Mouse (Mus musculus) forebrain, embryonic 12.5 days (tissue): Measurements from ENCODE around the gene Hephl1. TPM values are rescaled to one million over a fixed set of nuclear protein-coding genes. Genes with fewer than 3 reads are reported as not detected.

Source experiments
- ATAC-seq: fragments of 200-750 bp; cut with Nextera tagmentation; 2 replicates; pipeline ENCODE4 v1.8.0; 2017; ENCODE audit warnings: moderate TSS enrichment; ENCODE audit not compliant: low FRiP score
- H3K27ac ChIP-seq: fragments of 300-500 bp; sonication (generic); 2 replicates; pipeline ENCODE4 v1.5.1; 2016; ENCODE audit warnings: mild to moderate bottlenecking
- H3K27me3 ChIP-seq: fragments of 300-500 bp; sonication (generic); 2 replicates; pipeline ENCODE4 v1.6.1; 2016; ENCODE audit warnings: mild to moderate bottlenecking
- H3K36me3 ChIP-seq: fragments of 300-500 bp; sonication (generic); replicated peaks from 2 replicates; pipeline ENCODE4 v1.6.1; 2016; ENCODE audit warnings: mild to moderate bottlenecking
- H3K4me1 ChIP-seq: fragments of 300-500 bp; sonication (generic); 2 replicates; pipeline ENCODE4 v1.6.1; 2016
- H3K4me2 ChIP-seq: fragments of 300-500 bp; sonication (generic); 2 replicates; pipeline ENCODE4 v1.6.1; 2016; ENCODE audit warnings: mild to moderate bottlenecking, moderate library complexity
- H3K4me3 ChIP-seq: fragments of 300-500 bp; sonication (generic); replicated peaks from 2 replicates; pipeline ENCODE4 v1.5.1; 2016; ENCODE audit warnings: mild to moderate bottlenecking
- H3K9ac ChIP-seq: fragments of 300-500 bp; sonication (generic); 2 replicates; pipeline ENCODE4 v1.6.1; 2016; ENCODE audit warnings: mild to moderate bottlenecking
- H3K9me3 ChIP-seq: fragments of 300-500 bp; sonication (generic); 2 replicates; pipeline ENCODE4 v1.6.1; 2016
- WGBS: fragments of 180-500 bp; shearing (Covaris S2); methylation state at CpG from one replicate; pipeline ENCODE4 v1.1.7; 2016; 5-methylcytosine and 5-hydroxymethylcytosine counted together
- polyA plus RNA-seq: library from polyadenylated mRNA; unstranded; fragments of >200 nt; fragmentation: Nextera tagmentation; extraction: Ambion mirVana; gene quantifications from 2 replicates; pipeline ENCODE4 v1.2.1, GENCODE M21; 2016

The Hephl1 gene
- not detected in 2 replicates for polyA plus RNA-seq

DNA sequence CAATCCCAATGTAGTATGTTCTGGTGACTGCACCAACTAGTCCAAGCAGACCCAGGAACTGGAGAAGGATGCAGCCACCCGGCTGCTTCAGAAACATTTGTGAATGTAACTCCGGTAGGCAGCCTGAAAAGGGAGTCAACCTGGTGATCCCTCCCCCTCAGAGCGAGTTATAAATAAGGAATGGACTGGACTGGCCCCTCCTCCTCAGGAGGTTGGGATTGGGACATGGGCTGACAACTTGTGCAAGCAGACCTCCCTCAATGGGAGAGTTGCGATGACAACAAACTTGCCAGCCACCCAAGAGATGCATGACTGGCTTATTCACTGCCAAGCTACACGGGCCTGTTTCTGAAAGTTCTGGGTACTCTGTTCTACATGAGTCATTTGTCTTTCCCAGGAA is at the start of gene Hephl1:
Gene Hephl1, minus strand, starts transcription at position 101 of the 400 bp plus-strand sequence.
- Histone ChIP-seq H3K27ac (no peak within 1 kb of the TSS), H3K4me2 (no peak within 1 kb of the TSS), H3K9me3 (no peaks in the 10 kb centered on the region), H3K9ac (no peak within 1 kb of the TSS), H3K4me3 (no peak within 1 kb of the TSS), H3K4me1 (0 out of 2 replicates have a peak, but pooled peaks cover 2% of the 10 kb centered on the region), H3K36me3 (no peaks in the 10 kb centered on the region), H3K27me3 (no peaks in the 10 kb centered on the region)
- 87% methylated on average over 5 of the region's 5 CpGs for WGBS
- no peak for ATAC-seq

DNA sequence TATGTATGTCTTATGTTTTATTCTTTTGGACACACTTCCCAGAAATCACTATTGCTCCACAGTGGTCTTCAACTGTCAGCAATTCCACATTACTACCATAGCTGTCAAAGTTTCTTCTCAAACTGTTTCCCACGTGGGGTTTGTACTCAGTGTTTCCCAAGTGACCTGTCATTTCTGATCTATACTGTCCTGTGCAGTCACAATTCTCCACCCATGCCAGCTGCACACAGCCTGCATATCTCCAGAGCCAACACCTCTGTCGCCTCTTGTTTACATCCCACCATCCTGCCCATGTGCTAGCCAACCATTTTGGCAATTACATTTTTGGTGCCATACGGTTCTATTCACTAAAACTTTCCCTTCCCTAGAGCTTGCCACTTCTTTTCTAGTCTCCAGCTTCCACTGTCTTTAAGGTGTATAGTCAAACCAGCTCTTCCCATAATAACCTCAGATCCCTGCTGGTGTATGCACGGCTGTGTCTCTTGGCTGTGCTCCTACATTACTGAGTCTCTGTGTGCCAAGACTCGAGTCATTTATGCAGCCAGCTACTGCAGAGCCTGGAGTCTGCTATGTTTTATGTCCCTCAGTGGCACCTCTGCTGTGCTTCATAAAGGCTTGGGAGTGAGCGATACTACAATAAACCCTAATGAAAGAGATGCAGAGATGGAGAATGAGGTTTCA is 37.5 kb upstream of the Hephl1 start:
- ATAC-seq = no peak
- 81% methylated on average over 6 of the region's 6 CpGs for WGBS
- H3K4me2 ChIP-seq = no peak overlapping the region

DNA sequence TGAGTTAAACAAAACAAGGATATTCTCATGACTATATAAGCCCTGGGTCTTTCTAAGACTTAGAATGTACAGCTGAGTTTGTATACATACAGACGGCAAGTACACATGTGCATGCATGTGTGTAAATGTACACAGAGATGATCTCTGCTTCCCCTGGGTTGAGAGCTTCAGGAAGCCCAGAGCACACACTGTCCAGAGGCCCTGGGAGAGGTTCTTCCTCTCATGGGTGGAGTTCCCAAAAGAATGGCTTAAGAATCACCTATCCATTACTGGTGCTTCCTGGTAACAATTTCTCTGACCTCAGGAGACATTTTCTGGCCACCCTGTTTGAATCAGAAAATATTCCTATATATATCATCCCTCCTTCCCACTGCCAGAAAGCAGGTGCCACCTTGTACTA is 28.6 kb upstream of the Hephl1 start:
- Histone ChIP-seq H3K9me3 (no peaks in the 10 kb centered on the region), H3K9ac (no peak overlapping the region), H3K4me1 (no peaks in the 10 kb centered on the region), H3K4me2 (no peak overlapping the region), H3K4me3 (no peak overlapping the region), H3K36me3 (no peaks in the 10 kb centered on the region), H3K27me3 (no peaks in the 10 kb centered on the region), H3K27ac (no peak overlapping the region)
- no peak for ATAC-seq
- WGBS = 92% methylated on average over 1 of the region's 1 CpGs

More for the DNA sequence above, 37.5 kb upstream of the Hephl1 start:
- no peak overlapping the region for H3K9ac ChIP-seq
- no peaks in the 10 kb centered on the region for H3K27me3 ChIP-seq
- H3K4me3 ChIP-seq = no peak overlapping the region
- no peaks in the 10 kb centered on the region for H3K9me3 ChIP-seq
- H3K27ac ChIP-seq = no peak overlapping the region
- no peaks in the 10 kb centered on the region for H3K4me1 ChIP-seq
- H3K36me3 ChIP-seq = no peaks in the 10 kb centered on the region

DNA sequence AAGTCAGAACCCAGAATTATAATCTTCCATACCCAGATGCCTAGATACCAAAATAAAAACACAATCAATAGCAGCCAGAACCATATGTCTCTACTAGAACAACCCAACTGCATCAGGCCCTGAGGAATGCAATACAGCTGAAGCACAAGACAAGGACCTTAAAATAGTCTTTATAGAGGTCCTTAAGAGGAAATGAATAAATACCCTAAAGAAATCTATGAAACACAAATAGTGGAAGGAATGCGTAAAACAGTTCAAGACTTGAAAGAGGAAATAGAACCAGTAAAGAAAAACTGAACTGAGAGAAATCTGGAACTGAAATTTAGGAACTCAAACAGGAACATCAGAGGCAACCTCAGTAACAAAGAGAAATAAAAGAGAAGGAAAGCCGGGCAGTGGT is 14.0 kb upstream of the Hephl1 start:
- no peaks in the 10 kb centered on the region for H3K36me3 ChIP-seq
- H3K27ac ChIP-seq = no peak overlapping the region
- H3K9ac ChIP-seq = no peak overlapping the region
- no peaks in the 10 kb centered on the region for H3K9me3 ChIP-seq
- no peak for ATAC-seq
- WGBS = 94% methylated on average over 2 of the region's 2 CpGs
- H3K4me1 ChIP-seq = no peaks in the 10 kb centered on the region
- H3K27me3 ChIP-seq = no peaks in the 10 kb centered on the region
- H3K4me2 ChIP-seq = no peak overlapping the region
- no peak overlapping the region for H3K4me3 ChIP-seq

DNA sequence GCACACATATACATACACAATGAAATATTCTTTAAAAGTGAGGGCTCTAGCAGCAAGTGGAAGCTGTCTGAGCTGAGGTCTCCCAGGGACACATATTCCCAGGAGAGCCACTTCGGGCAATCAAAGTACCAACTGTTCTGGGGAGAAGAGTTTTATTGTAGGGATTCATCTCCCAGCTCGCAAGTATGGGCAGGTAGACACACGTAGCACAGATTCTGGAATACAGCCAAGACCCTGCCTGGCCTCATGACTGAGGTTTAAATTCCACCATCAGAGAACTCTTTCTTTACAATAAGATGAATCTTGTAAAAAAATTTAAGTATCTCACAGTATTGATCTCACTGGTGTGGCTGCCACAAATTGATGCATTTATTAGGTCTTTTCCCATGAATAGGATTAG is 10.5 kb upstream of the Hephl1 start:
- H3K36me3 ChIP-seq = no peaks in the 10 kb centered on the region
- H3K9ac ChIP-seq = no peak overlapping the region
- no peak overlapping the region for H3K4me3 ChIP-seq
- no peaks in the 10 kb centered on the region for H3K27me3 ChIP-seq
- H3K4me2 ChIP-seq = no peak overlapping the region
- no peaks in the 10 kb centered on the region for H3K4me1 ChIP-seq
- no peaks in the 10 kb centered on the region for H3K9me3 ChIP-seq
- no peak overlapping the region for H3K27ac ChIP-seq
- no peak for ATAC-seq
- 90% methylated on average over 3 of the region's 3 CpGs for WGBS

DNA sequence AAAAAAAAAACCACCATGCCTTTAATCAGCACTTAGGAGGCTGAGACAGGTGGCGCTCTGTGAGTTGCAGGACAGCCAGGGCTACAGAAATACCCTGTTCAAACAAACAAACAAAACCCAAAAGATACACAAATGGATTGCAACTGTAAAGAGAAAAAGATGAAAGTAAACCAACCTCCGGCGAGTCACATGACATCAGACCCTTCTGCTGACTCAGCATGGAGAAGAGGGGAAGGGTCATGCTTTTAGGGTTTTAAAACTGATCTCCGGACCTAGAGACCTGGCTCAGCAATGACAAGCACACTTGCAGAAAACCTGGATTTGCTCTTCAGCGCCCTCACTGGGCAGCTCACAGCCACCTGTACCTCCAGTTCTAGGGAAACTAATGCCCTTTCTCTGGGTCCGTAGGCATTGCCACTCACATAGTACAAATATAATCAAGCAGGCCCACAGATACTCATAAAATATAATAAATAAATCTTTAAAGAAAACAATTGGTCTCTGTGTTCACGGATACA is 9.0 kb upstream of the Hephl1 start:
- Histone ChIP-seq H3K4me3 (no peak overlapping the region), H3K27ac (no peak overlapping the region), H3K27me3 (no peaks in the 10 kb centered on the region), H3K36me3 (no peaks in the 10 kb centered on the region), H3K4me2 (no peak overlapping the region), H3K9ac (no peak overlapping the region), H3K9me3 (no peaks in the 10 kb centered on the region), H3K4me1 (no peaks in the 10 kb centered on the region)
- WGBS = 61% methylated on average over 7 of the region's 7 CpGs
- ATAC-seq = no peak

DNA sequence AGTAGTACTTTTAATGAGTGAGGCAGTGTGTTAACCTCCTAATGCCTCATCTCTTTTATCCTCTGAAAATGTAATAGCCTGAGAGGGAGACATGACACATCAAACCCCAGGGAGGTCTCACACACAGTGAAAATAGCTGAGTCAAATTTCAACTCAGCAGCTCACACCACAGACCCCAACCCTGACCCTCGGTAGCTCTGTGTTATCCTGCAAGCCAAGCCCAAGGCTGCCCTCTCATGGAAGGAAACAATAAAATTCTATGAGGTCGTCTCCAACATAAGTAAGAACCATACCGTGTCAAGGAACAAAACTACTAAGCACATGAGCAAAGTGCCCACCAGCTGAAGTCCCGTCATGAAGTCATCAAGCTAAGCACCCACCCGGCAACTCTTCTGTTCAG is 8.3 kb upstream of the Hephl1 start:
- ATAC-seq = no peak
- H3K36me3 ChIP-seq = no peaks in the 10 kb centered on the region
- H3K9me3 ChIP-seq = no peaks in the 10 kb centered on the region
- H3K4me3 ChIP-seq = no peak overlapping the region
- WGBS = 56% methylated on average over 5 of the region's 5 CpGs
- no peak overlapping the region for H3K9ac ChIP-seq
- H3K4me2 ChIP-seq = no peak overlapping the region
- no peaks in the 10 kb centered on the region for H3K27me3 ChIP-seq
- no peaks in the 10 kb centered on the region for H3K4me1 ChIP-seq
- H3K27ac ChIP-seq = no peak overlapping the region

DNA sequence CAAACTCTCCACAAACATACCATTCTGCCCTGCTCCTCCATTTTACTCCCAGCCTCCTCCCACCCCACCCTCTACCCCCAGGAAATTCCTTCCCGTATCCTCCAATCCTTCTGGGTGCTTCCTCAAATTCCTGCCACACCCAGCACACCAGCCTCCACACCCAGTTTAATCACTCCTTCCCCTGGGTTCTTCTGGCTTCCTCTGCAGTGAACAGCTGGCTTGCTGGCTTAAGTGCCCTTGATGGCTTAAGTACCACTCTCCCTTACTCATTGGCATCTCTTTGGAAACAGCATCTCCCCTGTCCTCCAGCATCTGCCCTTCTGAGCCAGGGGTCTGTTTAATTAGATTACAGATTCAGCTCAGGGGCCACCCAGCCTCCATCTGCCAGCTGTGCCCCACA is 7.6 kb upstream of the Hephl1 start:
- Histone ChIP-seq H3K9me3 (no peaks in the 10 kb centered on the region), H3K27me3 (no peaks in the 10 kb centered on the region), H3K4me2 (no peak overlapping the region), H3K4me3 (no peak overlapping the region), H3K36me3 (no peaks in the 10 kb centered on the region), H3K4me1 (no peaks in the 10 kb centered on the region), H3K27ac (no peak overlapping the region), H3K9ac (no peak overlapping the region)
- no peak for ATAC-seq
- 90% methylated on average over 1 of the region's 1 CpGs for WGBS

DNA sequence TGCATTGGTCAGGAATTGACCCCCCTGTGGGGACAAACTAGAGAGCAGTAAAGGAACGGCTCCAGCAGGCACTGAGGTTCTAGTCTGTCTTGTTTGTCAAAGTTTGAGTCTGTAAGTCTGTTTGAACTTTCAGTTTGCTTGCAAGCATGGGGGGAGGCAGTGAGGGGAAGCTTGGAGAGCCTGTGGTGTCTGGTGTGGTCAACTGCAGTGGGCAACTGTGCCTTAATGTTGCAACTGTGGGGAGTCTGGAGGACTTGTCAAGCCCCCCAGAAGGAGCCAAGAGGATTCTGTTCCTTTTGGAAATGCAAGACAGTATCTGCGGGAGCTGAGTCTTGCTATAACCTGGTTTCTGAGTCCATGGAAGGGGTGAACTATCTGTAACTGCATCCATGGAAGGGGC is 4.3 kb upstream of the Hephl1 start:
- Histone ChIP-seq H3K4me1 (0 out of 2 replicates have a peak, but pooled peaks cover 2% of the 10 kb centered on the region), H3K27ac (no peak overlapping the region), H3K4me2 (no peak overlapping the region), H3K36me3 (no peaks in the 10 kb centered on the region), H3K9ac (no peak overlapping the region), H3K4me3 (no peak overlapping the region), H3K9me3 (no peaks in the 10 kb centered on the region), H3K27me3 (no peaks in the 10 kb centered on the region)
- 90% methylated on average over 2 of the region's 2 CpGs for WGBS
- ATAC-seq = no peak

DNA sequence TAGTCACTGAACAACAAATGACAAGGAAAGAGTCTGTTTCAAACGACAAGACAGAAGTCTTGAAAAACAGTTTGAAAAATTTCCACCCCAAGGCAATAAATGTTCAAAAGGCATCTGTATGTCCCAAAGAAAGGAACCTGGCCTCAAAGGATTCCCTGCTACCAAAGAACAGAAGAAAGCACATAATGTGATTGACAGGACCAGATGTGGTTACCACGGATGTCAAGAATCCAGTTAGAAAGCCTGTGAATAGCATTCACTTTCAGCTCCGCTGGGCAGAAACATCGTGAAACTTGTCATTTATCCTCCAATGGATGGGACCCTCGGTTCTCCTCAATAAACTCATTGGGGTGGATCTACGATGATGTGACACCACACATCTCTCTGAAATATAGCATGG is 2.2 kb upstream of the Hephl1 start:
- Histone ChIP-seq H3K27ac (no peak overlapping the region), H3K9ac (no peak overlapping the region), H3K36me3 (no peaks in the 10 kb centered on the region), H3K9me3 (no peaks in the 10 kb centered on the region), H3K4me1 (0 out of 2 replicates have a peak, but pooled peaks cover 2% of the 10 kb centered on the region), H3K27me3 (no peaks in the 10 kb centered on the region), H3K4me3 (no peak overlapping the region), H3K4me2 (no peak overlapping the region)
- ATAC-seq = no peak
- 41% methylated on average over 6 of the region's 6 CpGs for WGBS

DNA sequence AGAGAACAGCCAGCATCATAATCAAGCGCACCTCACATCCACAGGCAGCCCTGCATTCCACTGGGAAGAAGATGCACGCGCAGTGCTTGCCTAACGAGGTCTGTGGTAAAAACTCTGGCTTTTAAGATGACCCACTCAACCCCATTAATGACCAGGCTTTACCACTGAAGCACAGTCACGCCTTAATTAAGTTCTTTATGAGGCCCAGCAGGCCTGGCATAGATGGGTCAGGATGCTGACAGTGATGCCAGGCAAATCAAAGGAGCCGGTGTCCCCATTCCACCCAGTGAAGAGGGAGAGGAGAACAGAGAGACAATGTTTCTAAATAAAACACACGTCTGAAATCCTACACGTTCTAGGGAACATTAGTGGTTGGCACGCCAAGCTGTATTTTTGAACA is 3.8 kb downstream of the Hephl1 start:
- Histone ChIP-seq H3K4me1 (no peaks in the 10 kb centered on the region), H3K27me3 (no peaks in the 10 kb centered on the region), H3K4me3 (no peak overlapping the region), H3K9ac (no peak overlapping the region), H3K9me3 (no peaks in the 10 kb centered on the region), H3K36me3 (no peaks in the 10 kb centered on the region), H3K4me2 (no peak overlapping the region), H3K27ac (no peak overlapping the region)
- no peak for ATAC-seq
- 57% methylated on average over 9 of the region's 9 CpGs for WGBS

DNA sequence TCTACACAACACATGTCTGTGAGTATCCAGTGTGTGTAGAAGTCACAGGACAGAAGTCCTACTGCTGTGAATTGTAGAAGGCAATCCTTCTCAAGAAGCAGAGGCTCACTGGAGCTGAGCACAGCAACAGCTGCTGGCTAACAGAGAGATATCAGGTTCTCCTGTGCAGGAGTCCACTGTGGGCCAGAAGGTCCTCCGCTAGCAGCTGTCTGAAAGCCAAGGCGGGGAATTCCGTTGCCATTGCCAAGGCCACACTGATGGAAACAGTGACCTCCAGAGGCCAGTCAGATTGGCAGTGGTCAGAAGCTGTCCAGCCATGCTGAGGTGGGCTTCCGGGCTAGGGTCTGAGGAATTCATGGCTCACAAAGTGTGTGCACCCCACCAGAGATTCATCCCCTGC is 6.8 kb downstream of the Hephl1 start:
- Histone ChIP-seq H3K4me3 (no peak overlapping the region), H3K27me3 (0 out of 2 replicates have a peak, but pooled peaks cover 2% of the 10 kb centered on the region), H3K4me2 (no peak overlapping the region), H3K9ac (no peak overlapping the region), H3K9me3 (no peaks in the 10 kb centered on the region), H3K36me3 (no peaks in the 10 kb centered on the region), H3K27ac (no peak overlapping the region), H3K4me1 (no peaks in the 10 kb centered on the region)
- WGBS = 82% methylated on average over 4 of the region's 4 CpGs
- no peak for ATAC-seq

DNA sequence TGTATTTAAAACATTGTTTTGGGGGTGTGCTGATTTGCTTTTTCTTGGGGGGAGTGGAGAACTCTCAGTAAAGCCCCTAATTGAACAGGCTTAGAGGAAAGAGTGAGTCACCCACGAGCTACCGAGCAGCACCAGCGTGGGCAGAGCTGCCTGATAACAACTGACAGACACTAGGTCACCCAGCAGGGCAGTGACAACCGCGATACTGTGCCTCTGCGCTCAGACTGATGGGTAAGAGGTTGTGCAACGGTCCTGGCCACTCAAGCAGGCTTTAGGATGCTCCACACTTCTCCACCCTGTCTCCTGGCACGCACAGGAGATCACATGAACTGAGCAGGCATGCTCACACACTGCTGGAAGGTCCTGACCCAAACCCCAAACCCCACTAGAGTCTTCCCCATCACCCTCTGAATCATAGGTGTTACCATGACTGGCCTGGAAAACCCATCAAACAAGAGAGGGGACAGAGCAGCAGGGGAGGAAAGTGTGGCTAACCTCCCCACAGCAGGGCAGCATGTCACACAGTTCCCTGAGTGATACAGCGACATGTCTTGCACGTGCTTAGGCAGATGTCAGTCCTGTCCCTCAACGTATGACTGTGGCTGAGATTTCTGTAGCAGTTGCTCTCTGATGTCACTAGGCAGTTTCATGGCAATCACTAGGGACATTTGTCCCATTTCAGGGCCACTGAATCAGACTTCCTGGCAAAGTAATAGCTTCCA is 8.2 kb downstream of the Hephl1 start:
- Histone ChIP-seq H3K36me3 (no peaks in the 10 kb centered on the region), H3K4me1 (no peaks in the 10 kb centered on the region), H3K27ac (no peak overlapping the region), H3K4me3 (no peak overlapping the region), H3K4me2 (no peak overlapping the region), H3K9me3 (no peaks in the 10 kb centered on the region), H3K27me3 (peaks cover 5% of the 10 kb centered on the region; the same call in 1 of the 2 replicates), H3K9ac (no peak overlapping the region)
- ATAC-seq = no peak
- WGBS = 75% methylated on average over 11 of the region's 11 CpGs
